Mouse (Mus musculus) frontal cortex, postnatal 25 days (tissue): Measurements from ENCODE around the gene Slc5a1.

Experiments
- DNase-seq, 2 experiments: peaks; one replicate each; pipeline ENCODE4 v3.0.0; 2022; ENCODE audit warnings: low spot score in 2 of 2

Gene Slc5a1

DNA sequence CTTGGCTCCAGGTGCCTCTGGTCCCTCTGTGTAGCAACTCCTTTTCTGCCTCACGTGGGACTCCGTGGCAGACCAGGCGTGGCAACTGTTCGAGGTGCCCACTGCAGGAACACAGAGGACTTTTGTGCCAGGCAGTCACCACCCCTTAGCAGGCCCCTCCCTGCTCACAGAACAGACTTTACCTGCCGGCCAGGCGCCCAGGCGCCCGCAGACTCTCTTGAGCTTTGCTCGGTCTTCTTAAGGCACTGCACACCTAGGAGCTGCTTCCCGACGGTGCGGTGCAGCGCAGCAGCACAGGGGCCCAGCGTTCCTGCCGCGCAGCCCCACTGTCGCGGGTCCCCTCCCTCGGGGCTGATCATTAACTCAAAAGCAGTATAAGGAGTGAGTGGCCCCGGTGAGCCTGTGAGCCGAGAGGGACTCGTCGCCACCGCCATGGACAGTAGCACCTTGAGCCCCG lies at the start of gene Slc5a1:
TSS of gene Slc5a1 (plus strand) at position 195 of the 457 bp plus-strand sequence.
- DNase-seq: no peak

- no peak for DNase-seq
These were observed 47.8 kb upstream of the Slc5a1 start for GRCm38 (mm10) chr5:33056126-33056765.

DNA sequence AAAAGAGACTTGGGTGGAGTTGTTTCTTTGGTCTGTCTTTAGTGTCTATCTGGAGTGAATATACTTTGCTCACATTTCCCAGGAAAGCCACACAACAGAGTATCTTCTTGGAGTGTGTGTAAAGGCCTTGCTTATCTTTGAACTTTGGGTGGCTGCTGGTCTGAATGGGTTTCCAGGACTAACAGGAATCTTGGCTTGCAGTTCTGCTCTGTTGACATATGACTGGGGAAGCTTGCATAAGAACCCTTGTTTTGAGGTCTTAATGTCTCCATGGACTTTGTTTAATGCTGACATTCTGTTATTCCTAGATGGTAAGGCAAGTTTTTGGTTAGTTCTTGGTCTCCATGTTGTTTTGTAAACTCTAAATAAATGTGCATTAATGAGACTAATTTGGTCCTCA lies 33.9 kb upstream of the Slc5a1 start:
- DNase-seq: no peak

DNA sequence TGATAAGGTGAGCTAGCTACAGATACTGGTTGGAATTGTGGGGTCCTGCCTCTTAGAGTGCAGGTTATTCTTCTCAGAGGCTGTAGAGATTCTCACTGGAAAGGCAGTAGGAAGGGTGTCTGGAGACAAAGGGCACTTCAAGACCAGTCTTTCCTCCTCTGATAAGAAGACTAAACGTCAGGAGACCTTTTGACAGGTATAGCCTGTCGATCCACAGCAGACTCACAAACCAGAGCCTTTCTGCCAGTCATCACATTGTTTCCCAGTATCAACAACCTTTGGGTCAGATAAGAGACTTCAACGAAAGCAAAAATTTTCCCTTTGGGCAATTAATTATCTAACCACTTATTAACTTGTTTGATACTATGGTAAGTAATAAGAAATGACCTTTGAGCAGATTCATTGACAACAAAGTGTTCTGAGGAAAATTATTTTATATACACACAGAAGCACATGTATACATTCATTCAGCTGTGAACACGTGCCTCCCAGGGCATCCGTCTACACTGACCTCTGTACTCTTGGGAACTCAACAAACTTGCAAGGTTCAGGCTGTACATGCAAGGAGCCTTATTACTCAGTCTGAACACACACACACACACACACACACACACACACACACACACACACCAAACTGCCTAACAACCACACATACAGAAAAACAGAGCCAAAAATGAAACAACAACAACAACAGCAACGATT lies 27.4 kb upstream of the Slc5a1 start:
- DNase-seq: no peak

DNA sequence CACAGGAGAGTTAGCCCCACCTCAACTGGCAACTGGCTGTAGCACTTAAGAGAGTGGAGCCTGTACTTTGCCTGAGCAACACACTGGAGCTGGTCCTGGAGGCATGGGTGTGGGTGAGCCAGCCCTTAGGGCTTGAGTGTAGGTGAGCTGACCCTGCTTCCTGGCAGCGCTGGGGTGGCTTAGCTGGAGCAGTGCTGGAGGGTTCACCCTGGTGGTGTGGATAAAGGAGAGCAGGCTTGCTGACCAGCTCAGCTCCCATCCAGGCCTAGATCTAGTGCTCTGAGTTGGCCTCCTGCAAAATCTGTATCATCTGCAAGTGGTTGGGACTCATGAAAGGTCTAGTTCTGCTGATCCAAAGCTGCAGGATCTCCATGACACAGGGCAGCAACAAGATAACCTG lies 21.1 kb upstream of the Slc5a1 start:
- no peak for DNase-seq

DNA sequence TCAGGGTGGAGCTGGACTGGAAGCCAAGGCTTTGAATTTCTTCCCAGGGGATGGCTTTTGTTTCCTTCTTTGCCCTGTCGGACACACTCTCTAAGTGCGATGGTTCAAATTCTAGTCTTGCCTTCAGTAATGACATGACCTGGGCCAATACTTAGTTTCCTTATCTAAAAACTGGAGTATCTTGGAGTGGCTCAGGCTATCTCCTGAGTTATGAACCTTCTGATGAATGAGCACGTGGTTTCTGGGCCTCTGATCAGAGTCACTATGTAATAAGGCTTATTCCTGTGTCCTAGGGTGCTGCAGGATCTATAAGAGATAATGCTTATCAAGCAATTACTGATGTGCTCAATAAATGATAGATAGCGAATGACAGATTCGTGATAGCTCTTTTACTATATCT lies 19.4 kb upstream of the Slc5a1 start:
- DNase-seq: no peak

DNA sequence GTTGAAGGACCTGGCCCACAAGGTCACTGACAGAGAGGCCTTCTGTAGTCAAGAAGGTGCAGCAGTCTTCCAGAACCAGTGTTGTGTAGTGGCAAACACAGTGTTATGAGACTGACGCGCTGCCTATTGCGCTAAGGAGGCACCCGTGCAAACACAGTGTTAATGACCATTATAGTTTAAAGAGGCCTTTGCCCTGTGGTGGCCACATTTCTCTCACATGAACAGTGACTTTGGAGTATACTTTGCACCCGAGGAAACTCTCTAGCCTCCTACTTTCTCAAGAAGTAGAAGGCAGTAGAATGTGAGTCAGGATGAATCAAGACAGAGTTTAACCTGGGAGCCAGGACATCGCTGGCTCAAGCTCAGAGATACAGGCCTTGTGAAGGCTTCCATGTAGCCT lies 12.7 kb upstream of the Slc5a1 start:
- DNase-seq: no peak

- DNase-seq: no peak
These were observed 8.7 kb upstream of the Slc5a1 start for GRCm38 (mm10) chr5:33095315-33095714.

DNA sequence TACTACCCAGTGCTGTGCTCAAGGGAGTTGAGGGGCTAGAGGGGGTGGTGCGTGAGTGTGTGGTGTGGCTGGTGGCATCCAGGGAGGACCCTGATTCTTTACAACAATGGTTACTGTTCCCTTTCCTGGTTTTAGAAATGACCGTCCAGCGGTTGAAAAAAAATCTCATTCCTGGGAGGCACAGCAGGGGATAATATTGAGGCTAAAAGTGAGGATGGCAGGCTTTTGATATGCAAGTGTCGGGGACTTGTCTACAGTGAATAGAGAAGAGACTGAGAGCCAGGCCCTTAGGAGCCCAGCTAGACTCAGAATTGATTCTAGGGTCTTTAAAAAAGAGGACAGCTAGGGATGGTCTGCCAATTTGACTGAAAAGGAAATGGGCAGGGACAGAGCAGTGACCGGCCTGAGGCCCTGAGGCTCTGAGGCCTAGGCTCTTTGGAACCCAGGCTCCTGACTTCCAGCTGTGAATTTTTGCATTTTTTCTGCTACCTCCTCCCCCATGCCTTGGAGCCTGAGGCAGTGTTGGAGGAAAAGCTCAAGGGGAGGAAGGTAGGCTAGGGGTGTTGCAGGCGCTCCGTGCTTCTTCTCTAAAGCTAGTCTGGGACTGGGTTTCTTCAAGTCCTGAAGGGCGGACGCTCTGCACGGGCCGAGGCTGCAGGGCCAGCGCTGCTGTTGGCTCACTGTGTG lies 1.5 kb upstream of the Slc5a1 start:
- no peak for DNase-seq

- no peak for DNase-seq
These were observed 857 bp downstream of the Slc5a1 start for GRCm38 (mm10) chr5:33104876-33105275.

- no peak for DNase-seq
These were observed 1.6 kb downstream of the Slc5a1 start for GRCm38 (mm10) chr5:33105660-33106059.

DNA sequence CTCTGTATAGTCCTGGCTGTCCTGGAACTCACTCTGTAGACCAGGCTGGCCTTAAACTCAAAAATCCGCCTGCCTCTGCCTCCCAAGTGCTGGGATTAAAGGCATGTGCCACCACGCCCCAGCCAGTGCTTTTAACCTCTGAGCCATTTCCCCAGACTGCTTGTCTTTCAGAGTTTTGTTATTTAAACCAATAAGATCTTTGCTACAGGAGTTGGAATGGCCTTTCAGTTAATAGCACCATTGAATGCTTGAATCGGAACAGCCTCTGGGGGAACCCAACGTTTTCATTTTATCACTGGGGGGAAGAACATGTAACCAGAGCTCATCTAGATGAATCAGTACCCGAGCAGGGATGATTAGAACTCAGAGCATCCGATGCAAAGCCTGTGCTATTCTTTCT lies 3.0 kb downstream of the Slc5a1 start:
- no peak for DNase-seq

DNA sequence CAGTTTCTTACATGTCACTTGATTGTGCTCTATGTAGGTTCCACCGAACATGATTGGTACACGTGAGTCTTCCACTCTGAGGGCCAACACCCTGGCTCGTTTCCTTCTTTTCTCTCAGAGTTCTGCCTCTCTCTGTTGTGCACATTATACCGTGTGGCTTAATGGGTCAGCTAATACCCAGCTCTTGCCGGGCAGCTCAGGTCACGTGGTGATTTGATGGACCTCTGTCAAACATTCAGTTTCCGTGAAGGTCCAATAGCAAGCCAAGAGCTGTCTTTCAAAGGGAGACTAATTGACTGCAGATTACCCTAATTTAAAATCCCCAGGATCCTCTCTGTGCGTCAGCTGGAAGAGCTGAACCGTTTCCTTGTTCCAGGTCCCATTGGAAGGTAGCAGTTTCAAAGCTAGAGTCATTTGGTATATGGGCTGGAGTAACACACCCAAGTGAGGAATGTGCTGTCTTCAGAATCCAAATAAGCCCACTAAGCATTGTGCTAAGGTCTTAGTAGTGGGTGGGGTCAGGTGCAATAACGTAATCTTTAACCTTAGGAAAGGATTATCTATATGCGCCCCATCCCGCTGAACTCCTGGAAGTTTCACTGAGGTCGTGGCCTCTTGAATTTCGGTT lies 3.9 kb downstream of the Slc5a1 start:
- DNase-seq: no peak

- DNase-seq: no peak
These were observed 17.9 kb downstream of the Slc5a1 start for GRCm38 (mm10) chr5:33121871-33122315.

GRCm38 (mm10) chr5:33123658-33124057 lies 19.6 kb downstream of the Slc5a1 start:
- DNase-seq: no peak

DNA sequence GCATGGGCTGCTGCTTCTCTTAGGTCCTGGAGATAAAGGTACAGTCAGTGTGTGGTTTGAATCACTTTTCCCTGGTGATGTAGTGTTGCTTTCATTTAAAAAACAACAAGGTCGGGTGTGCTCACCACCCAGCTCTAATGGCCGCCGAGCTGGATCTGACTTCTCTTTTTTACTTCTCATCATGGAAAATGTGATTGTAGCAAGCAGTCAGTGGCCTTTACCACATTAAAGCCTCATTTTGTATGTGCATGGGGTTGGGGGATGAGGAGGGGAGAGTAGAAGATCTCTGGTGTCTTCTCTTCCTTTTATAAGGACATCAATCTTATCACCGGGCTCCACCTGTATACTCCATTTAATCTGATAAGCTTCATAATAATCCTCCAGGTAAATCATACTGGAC lies 21.3 kb downstream of the Slc5a1 start:
- DNase-seq: no peak

DNA sequence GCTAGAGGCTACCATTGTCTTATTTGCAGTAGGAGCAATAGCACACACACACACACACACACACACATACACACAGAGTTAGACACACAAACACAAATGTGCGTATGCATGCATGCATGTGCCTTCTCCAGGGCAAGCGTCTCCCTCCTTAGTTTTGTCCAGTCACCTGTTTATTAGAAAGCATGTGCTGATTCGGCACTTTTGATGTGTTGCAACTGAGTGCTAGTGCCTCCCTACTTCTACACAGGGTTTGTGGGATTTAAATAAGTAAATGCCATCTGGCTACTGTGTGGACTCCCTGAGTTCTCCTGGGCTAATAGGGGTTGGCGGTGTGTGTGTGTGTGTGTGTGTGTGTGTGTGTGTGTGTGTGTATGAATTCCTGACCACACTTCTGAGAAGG lies 30.1 kb downstream of the Slc5a1 start:
- no peak for DNase-seq

DNA sequence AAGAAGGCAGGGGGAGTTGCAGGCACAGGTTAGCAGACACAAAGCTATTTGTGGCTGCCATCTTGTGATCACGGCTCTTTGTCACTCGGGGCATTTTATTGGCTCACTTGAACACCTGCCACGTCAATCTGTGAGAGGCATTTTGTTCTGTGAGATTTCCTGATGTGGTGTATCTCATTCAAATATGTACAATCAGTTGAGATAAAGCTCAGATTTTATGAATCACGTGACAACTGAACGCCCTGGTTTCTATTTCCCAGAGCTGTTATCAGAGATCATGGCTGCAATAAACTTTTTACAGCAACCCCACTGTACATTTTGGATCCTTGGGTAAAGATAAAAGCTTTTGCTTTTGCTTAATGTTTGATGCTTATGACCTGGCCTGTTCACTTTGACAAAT lies 31.6 kb downstream of the Slc5a1 start:
- DNase-seq: no peak

- peak in 1 of 2 experiments; percentile 23 for DNase-seq
These were observed 38.9 kb downstream of the Slc5a1 start for GRCm38 (mm10) chr5:33142790-33143455.

DNA sequence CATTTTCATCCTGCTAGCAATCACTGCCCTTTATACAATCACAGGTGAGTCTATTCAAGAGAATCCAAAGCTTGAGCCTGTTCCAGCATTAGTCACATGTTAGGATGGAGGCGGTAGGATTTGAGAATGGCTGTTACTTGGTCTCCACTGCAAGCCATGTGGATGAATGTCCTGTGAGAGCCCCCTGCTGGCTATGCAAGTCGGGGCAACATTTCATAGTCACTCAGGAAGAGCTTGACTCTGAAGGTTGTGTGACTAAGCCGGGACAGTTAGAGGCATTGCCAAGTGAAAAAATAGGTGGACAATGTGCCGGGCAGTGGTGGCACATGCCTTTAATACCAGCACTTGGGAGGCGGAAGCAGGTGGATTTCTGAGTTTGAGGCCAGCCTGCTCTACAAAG lies 40.0 kb downstream of the Slc5a1 start:
- no peak for DNase-seq

DNA sequence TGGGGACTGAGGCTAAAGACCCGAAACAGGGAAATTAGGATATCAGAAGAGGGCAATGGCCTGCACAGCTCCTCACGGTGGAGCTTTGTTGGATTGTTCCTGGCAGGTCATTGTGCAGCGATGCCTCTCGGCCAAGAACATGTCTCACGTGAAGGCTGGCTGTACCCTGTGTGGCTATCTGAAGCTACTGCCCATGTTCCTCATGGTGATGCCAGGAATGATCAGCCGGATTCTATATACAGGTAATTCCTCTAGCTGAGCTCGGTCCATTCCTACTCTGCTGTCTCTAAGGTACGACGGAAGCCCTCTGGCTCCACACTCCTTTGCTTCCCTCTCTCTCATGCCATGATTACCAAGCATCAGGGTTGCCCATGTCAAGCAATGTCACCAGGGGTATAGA lies 42.8 kb downstream of the Slc5a1 start:
- no peak for DNase-seq

- DNase-seq: no peak
These were observed 43.7 kb downstream of the Slc5a1 start for GRCm38 (mm10) chr5:33147691-33148090.
